Comparison of ENCODE assay signal across 8 mouse cellular contexts in the genomic region with DNA sequence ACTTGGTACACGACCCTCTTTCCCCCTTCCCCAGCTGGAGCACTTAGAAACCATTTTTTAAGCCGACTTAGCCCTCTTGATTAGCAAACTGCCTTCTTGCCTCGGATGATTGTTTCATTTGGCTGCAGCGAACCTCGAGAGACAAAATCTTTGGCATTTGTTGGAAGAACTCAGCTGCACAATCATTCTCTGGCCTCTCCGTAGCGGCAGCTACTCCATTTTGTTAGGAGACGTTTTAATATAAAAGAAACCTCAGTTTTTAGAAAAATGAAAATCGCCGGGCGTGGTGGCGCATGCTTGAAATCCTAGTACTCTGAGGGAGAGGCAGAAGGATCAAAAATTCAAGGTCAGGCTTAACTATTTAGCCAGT. TPM values are rescaled to one million over a fixed set of nuclear protein-coding genes. Genes with fewer than 3 reads are reported as not detected.
A peak's percentile ranks its signal among the peaks of the same experiment; 100 is the strongest.
DNase-seq lines count a peak whose midpoint lies in the region; ATAC-seq and TF ChIP-seq lines count a peak whose summit lies in the region.

No protein-coding gene starts in this region.

- WGBS in kidney, postnatal 0 days = under 1% methylated on average over 12 of the region's 12 CpGs
- WGBS in embryonic facial prominence, embryonic 15.5 days = under 1% methylated on average over 12 of the region's 12 CpGs
- WGBS in limb, embryonic 11.5 days = 2% methylated on average over 12 of the region's 12 CpGs
- WGBS in neural tube, embryonic 15.5 days = 2% methylated on average over 12 of the region's 12 CpGs

- DNase-seq in kidney, postnatal 0 days (ENCODE audit: low spot score) = no peak
- no peak for DNase-seq in kidney, postnatal 10 days
- DNase-seq in G1E (ENCODE audit: low spot score) = peak; percentile 5
- DNase-seq in limb, embryonic 11.5 days (ENCODE audit: low spot score) = peak; percentile 56
- no peak for DNase-seq in adrenal gland, adult 8-10 months
- DNase-seq in cerebellum, postnatal 36 days = no peak

- H3K9me3 ChIP-seq in kidney, postnatal 0 days (replicated peaks; ENCODE audit: low read length) = no peaks in the 10 kb centered on the region
- H3K9me3 ChIP-seq in G1E (replicated peaks) = no peaks in the 10 kb centered on the region
- H3K9me3 ChIP-seq in embryonic facial prominence, embryonic 15.5 days (replicated peaks) = no peaks in the 10 kb centered on the region
- H3K9me3 ChIP-seq in limb, embryonic 11.5 days (ENCODE audit: control insufficient read depth, low read length) = no peaks in the 10 kb centered on the region
- H3K9me3 ChIP-seq in neural tube, embryonic 15.5 days (replicated peaks) = no peaks in the 10 kb centered on the region

- H3K4me2 ChIP-seq in kidney, postnatal 0 days (ENCODE audit: low read length) = peak overlapping the region; percentile 100
- peak overlapping the region; percentile 100 for H3K4me2 ChIP-seq in embryonic facial prominence, embryonic 15.5 days (replicated peaks)
- peak overlapping the region; percentile 100 for H3K4me2 ChIP-seq in limb, embryonic 11.5 days (ENCODE audit: low read depth, severe bottlenecking)
- H3K4me2 ChIP-seq in neural tube, embryonic 15.5 days = peak overlapping the region; percentile 95

- H3K36me3 ChIP-seq in kidney, postnatal 0 days (ENCODE audit: insufficient read depth, low read length) = no peaks in the 10 kb centered on the region
- H3K36me3 ChIP-seq in G1E (replicated peaks) = no peaks in the 10 kb centered on the region
- H3K36me3 ChIP-seq in embryonic facial prominence, embryonic 15.5 days = no peaks in the 10 kb centered on the region
- no peaks in the 10 kb centered on the region for H3K36me3 ChIP-seq in limb, embryonic 11.5 days (ENCODE audit: control insufficient read depth, insufficient read depth, low read length)
- no peaks in the 10 kb centered on the region for H3K36me3 ChIP-seq in neural tube, embryonic 15.5 days

- no peak for TF ChIP-seq CTCF in kidney, postnatal 0 days (IDR thresholded peaks at IDR 0.05; ENCODE audit: low read depth)
- TF ChIP-seq CTCF in G1E (IDR thresholded peaks at IDR 0.05; ENCODE audit: low read depth, low read length) = no peak

- H3K4me1 ChIP-seq in kidney, postnatal 0 days (replicated peaks; ENCODE audit: insufficient read depth, low read length) = 0 out of 2 replicates have a peak, but pooled peaks cover 9% of the 10 kb centered on the region
- H3K4me1 ChIP-seq in G1E (ENCODE audit: insufficient read depth, low read depth, low read length) = peaks cover 52% of the 10 kb centered on the region
- H3K4me1 ChIP-seq in embryonic facial prominence, embryonic 15.5 days = peaks cover 14% of the 10 kb centered on the region
- no peaks in the 10 kb centered on the region for H3K4me1 ChIP-seq in limb, embryonic 11.5 days (ENCODE audit: control insufficient read depth, insufficient read depth, low read length)
- peaks cover 53% of the 10 kb centered on the region for H3K4me1 ChIP-seq in neural tube, embryonic 15.5 days

- peak overlapping the region; percentile 69 for H3K9ac ChIP-seq in kidney, postnatal 0 days (ENCODE audit: low read depth, low read length)
- H3K9ac ChIP-seq in embryonic facial prominence, embryonic 15.5 days = peak overlapping the region; percentile 23
- no peak overlapping the region for H3K9ac ChIP-seq in limb, embryonic 11.5 days (ENCODE audit: low read length)
- H3K9ac ChIP-seq in neural tube, embryonic 15.5 days (replicated peaks) = peak overlapping the region; percentile 69

- peak overlapping the region; percentile 72 for H3K4me3 ChIP-seq in kidney, postnatal 0 days (replicated peaks; ENCODE audit: low read depth, low read length)
- peak overlapping the region; percentile 86 for H3K4me3 ChIP-seq in G1E (ENCODE audit: low read depth, low read length)
- H3K4me3 ChIP-seq in embryonic facial prominence, embryonic 15.5 days (replicated peaks) = peak overlapping the region; percentile 69
- peak overlapping the region; percentile 60 for H3K4me3 ChIP-seq in limb, embryonic 11.5 days (ENCODE audit: low read depth, low read length)
- H3K4me3 ChIP-seq in neural tube, embryonic 15.5 days (replicated peaks) = peak overlapping the region; percentile 67

- H3K27ac ChIP-seq in kidney, postnatal 0 days = peak overlapping the region; percentile 91
- H3K27ac ChIP-seq in embryonic facial prominence, embryonic 15.5 days (replicated peaks) = peak overlapping the region; percentile 83
- H3K27ac ChIP-seq in limb, embryonic 11.5 days (replicated peaks; ENCODE audit: low read depth, low read length) = no peak overlapping the region
- H3K27ac ChIP-seq in neural tube, embryonic 15.5 days (replicated peaks) = peak overlapping the region; percentile 93

- H3K27me3 ChIP-seq in kidney, postnatal 0 days (ENCODE audit: insufficient read depth, low read length) = no peaks in the 10 kb centered on the region
- peaks cover 8% of the 10 kb centered on the region for H3K27me3 ChIP-seq in G1E (ENCODE audit: insufficient read depth, low read length)
- peaks cover 23% of the 10 kb centered on the region for H3K27me3 ChIP-seq in embryonic facial prominence, embryonic 15.5 days
- H3K27me3 ChIP-seq in limb, embryonic 11.5 days (ENCODE audit: control insufficient read depth, insufficient read depth, low read length) = peaks cover 24% of the 10 kb centered on the region
- H3K27me3 ChIP-seq in neural tube, embryonic 15.5 days (replicated peaks) = no peaks in the 10 kb centered on the region

- no peak for ATAC-seq in kidney, postnatal 0 days (replicated peaks; ENCODE audit: low FRiP score, low read depth)
- no peak for ATAC-seq in G1E (ENCODE audit: extremely low read depth, insufficient number of reproducible peaks, low FRiP score, poor library complexity, severe bottlenecking)
- ATAC-seq in embryonic facial prominence, embryonic 15.5 days (ENCODE audit: insufficient number of reproducible peaks, low FRiP score, low TSS enrichment, low read depth) = no peak
- no peak for ATAC-seq in limb, embryonic 11.5 days (ENCODE audit: insufficient number of reproducible peaks, low FRiP score, low TSS enrichment, low read depth)
- no peak for ATAC-seq in neural tube, embryonic 15.5 days (ENCODE audit: low FRiP score)

RNA-seq across cellular contexts. Expression of a gene that starts 31.9 kb away (rescaled TPM):
- polyA plus RNA-seq in kidney, postnatal 0 days (2015; fragmentation: Nextera tagmentation; extraction: Ambion mirVana) = 96.4 and 98.2 TPM in 2 replicates
- total RNA-seq in G1E (2014; fragmentation: Nextera tagmentation) = 131 and 133 TPM in 2 replicates
- total RNA-seq in G1E (2017) = 125 and 129 TPM in 2 replicates
- 64.5 and 92.4 TPM in 2 replicates for polyA plus RNA-seq in G1E (2012)
- polyA plus RNA-seq in embryonic facial prominence, embryonic 15.5 days (2015; fragmentation: Nextera tagmentation; extraction: Ambion mirVana) = 87.7 and 89.9 TPM in 2 replicates
- polyA plus RNA-seq in limb, embryonic 11.5 days (2014; fragmentation: Nextera tagmentation; extraction: Ambion mirVana) = 154 and 163 TPM in 2 replicates
- polyA plus RNA-seq in neural tube, embryonic 15.5 days (2015; fragmentation: Nextera tagmentation; extraction: Ambion mirVana) = 98.7 and 104 TPM in 2 replicates
- 100 to 1,000 TPM in 1 of 4 experiments, 10 to 100 TPM in 3; 78.1 to 100 (median 96.2) TPM for total RNA-seq in adrenal gland, adult 8-10 months (2022)

RNA-seq across cellular contexts. Expression of a gene that starts 33.0 kb away (rescaled TPM):
- polyA plus RNA-seq in kidney, postnatal 0 days (2015; fragmentation: Nextera tagmentation; extraction: Ambion mirVana) = 2.1 and 2.7 TPM in 2 replicates
- total RNA-seq in G1E (2014; fragmentation: Nextera tagmentation) = 3.9 and 5.2 TPM in 2 replicates
- 2.0 and 2.4 TPM in 2 replicates for total RNA-seq in G1E (2017)
- polyA plus RNA-seq in G1E (2012) = 2.0 and 2.9 TPM in 2 replicates
- polyA plus RNA-seq in embryonic facial prominence, embryonic 15.5 days (2015; fragmentation: Nextera tagmentation; extraction: Ambion mirVana) = 1.1 and 1.9 TPM in 2 replicates
- polyA plus RNA-seq in limb, embryonic 11.5 days (2014; fragmentation: Nextera tagmentation; extraction: Ambion mirVana) = 0.68 and 0.82 TPM in 2 replicates
- polyA plus RNA-seq in neural tube, embryonic 15.5 days (2015; fragmentation: Nextera tagmentation; extraction: Ambion mirVana) = 11.0 and 12.0 TPM in 2 replicates
- 10 to 100 TPM; 20.4 to 29.9 (median 26.0) TPM for total RNA-seq in adrenal gland, adult 8-10 months (2022)

Comparison
In these comparisons a context has a peak if more than half of its experiments do, and no peak if none do; other contexts are left out.
1. DNase-seq: peak in G1E (single experiment) and limb, embryonic 11.5 days (single experiment); none in kidney, postnatal 0 days (single experiment), kidney, postnatal 10 days (single experiment), adrenal gland, adult 8-10 months (single experiment) and cerebellum, postnatal 36 days (0 of 2).
2. Peak in every context shown above with its lines, with median percentiles within 50 percentile points of each other: H3K4me2 ChIP-seq and H3K4me3 ChIP-seq.